Mouse (Mus musculus): Measurements from ENCODE around the gene Gpr153. TPM values are rescaled to one million over a fixed set of nuclear protein-coding genes. Genes with fewer than 3 reads are reported as not detected.
A peak's percentile ranks its signal among the peaks of the same experiment; 100 is the strongest.

Gene Gpr153
- polyA plus RNA-seq, 1 experiment from 2014 or later: 9.1 TPM

- H3K27me3 ChIP-seq (ENCODE audit: control insufficient read depth, insufficient read depth, low read length): peaks cover 65% of the 10 kb centered on the region
- no peak overlapping the region for H3K9ac ChIP-seq (ENCODE audit: low read depth, low read length)
- H3K4me3 ChIP-seq (ENCODE audit: low read length): peak overlapping the region; percentile 36
- peak; percentile 26; the same call in 1 of the 2 replicates for ATAC-seq (ENCODE audit: low FRiP score, low TSS enrichment)
- H3K9me3 ChIP-seq (ENCODE audit: control insufficient read depth, low read length): no peaks in the 10 kb centered on the region
- H3K36me3 ChIP-seq (ENCODE audit: control insufficient read depth, insufficient read depth, low read length): peaks cover 8% of the 10 kb centered on the region; the same call in 1 of the 2 replicates
- H3K4me2 ChIP-seq (replicated peaks; ENCODE audit: low read depth, low read length): peak overlapping the region; percentile 74
- under 1% methylated on average over 29 of the region's 29 CpGs for WGBS
- H3K4me1 ChIP-seq (ENCODE audit: control insufficient read depth, insufficient read depth, low read length): peaks cover 34% of the 10 kb centered on the region
- no peak overlapping the region for H3K27ac ChIP-seq (ENCODE audit: low read depth, low read length)
Observed at GRCm38 (mm10) chr4:152313211-152313632, 39.2 kb downstream of the Gpr153 start.

GRCm38 (mm10) chr4:152313934-152314333 is 39.9 kb downstream of the Gpr153 start:
- ATAC-seq (ENCODE audit: low FRiP score, low TSS enrichment): no peak
- peak overlapping the region; percentile 74 for H3K4me2 ChIP-seq (replicated peaks; ENCODE audit: low read depth, low read length)
- peaks cover 67% of the 10 kb centered on the region for H3K27me3 ChIP-seq (ENCODE audit: control insufficient read depth, insufficient read depth, low read length)
- no peak overlapping the region for H3K9ac ChIP-seq (ENCODE audit: low read depth, low read length)
- no peak overlapping the region for H3K27ac ChIP-seq (ENCODE audit: low read depth, low read length)
- peak overlapping the region; percentile 36; the same call in 1 of the 2 replicates for H3K4me3 ChIP-seq (ENCODE audit: low read length)
- peaks cover 41% of the 10 kb centered on the region for H3K4me1 ChIP-seq (ENCODE audit: control insufficient read depth, insufficient read depth, low read length)
- H3K9me3 ChIP-seq (ENCODE audit: control insufficient read depth, low read length): no peaks in the 10 kb centered on the region
- H3K36me3 ChIP-seq (ENCODE audit: control insufficient read depth, insufficient read depth, low read length): peaks cover 2% of the 10 kb centered on the region; the same call in 1 of the 2 replicates

- H3K4me1 ChIP-seq (ENCODE audit: control insufficient read depth, insufficient read depth, low read length): peaks cover 42% of the 10 kb centered on the region
- no peak overlapping the region for H3K27ac ChIP-seq (ENCODE audit: low read depth, low read length)
- peaks cover 67% of the 10 kb centered on the region for H3K27me3 ChIP-seq (ENCODE audit: control insufficient read depth, insufficient read depth, low read length)
- 1% methylated on average over 43 of the region's 43 CpGs for WGBS
- peak overlapping the region; percentile 38 for H3K4me3 ChIP-seq (ENCODE audit: low read length)
- H3K9ac ChIP-seq (ENCODE audit: low read depth, low read length): peak overlapping the region; percentile 8; the same call in 1 of the 2 replicates
- no peak for ATAC-seq (ENCODE audit: low FRiP score, low TSS enrichment)
- H3K36me3 ChIP-seq (ENCODE audit: control insufficient read depth, insufficient read depth, low read length): no peaks in the 10 kb centered on the region
- peak overlapping the region; percentile 48 for H3K4me2 ChIP-seq (replicated peaks; ENCODE audit: low read depth, low read length)
- H3K9me3 ChIP-seq (ENCODE audit: control insufficient read depth, low read length): no peaks in the 10 kb centered on the region
Observed at GRCm38 (mm10) chr4:152315498-152316213, 41.6 kb downstream of the Gpr153 start.

GRCm38 (mm10) chr4:152317631-152318033 is 43.6 kb downstream of the Gpr153 start:
- ATAC-seq (ENCODE audit: low FRiP score, low TSS enrichment): no peak
- 92% methylated on average over 6 of the region's 6 CpGs for WGBS
- peaks cover 50% of the 10 kb centered on the region for H3K27me3 ChIP-seq (ENCODE audit: control insufficient read depth, insufficient read depth, low read length)

GRCm38 (mm10) chr4:152318517-152319234 is 44.6 kb downstream of the Gpr153 start, which contains the start of gene Rnf207:
Gene Rnf207, minus strand, starts transcription at chr4:152318993.
- H3K4me3 ChIP-seq (ENCODE audit: low read length): peak within 1 kb of the TSS; percentile 22
- peaks cover 26% of the 10 kb centered on the region for H3K4me1 ChIP-seq (ENCODE audit: control insufficient read depth, insufficient read depth, low read length)
- no peaks in the 10 kb centered on the region for H3K9me3 ChIP-seq (ENCODE audit: control insufficient read depth, low read length)
- H3K27me3 ChIP-seq (ENCODE audit: control insufficient read depth, insufficient read depth, low read length): peaks cover 39% of the 10 kb centered on the region
- H3K36me3 ChIP-seq (ENCODE audit: control insufficient read depth, insufficient read depth, low read length): no peaks in the 10 kb centered on the region
- H3K27ac ChIP-seq (ENCODE audit: low read depth, low read length): no peak within 1 kb of the TSS
- H3K4me2 ChIP-seq (replicated peaks; ENCODE audit: low read depth, low read length): peak within 1 kb of the TSS; percentile 42
- ATAC-seq (ENCODE audit: low FRiP score, low TSS enrichment): peak; percentile 28; the same call in 1 of the 2 replicates
- H3K9ac ChIP-seq (ENCODE audit: low read depth, low read length): peak within 1 kb of the TSS; percentile 48
- WGBS: 4% methylated on average over 26 of the region's 26 CpGs

More at GRCm38 (mm10) chr4:152317631-152318033, 43.6 kb downstream of the Gpr153 start:
- Histone ChIP-seq H3K27ac (ENCODE audit: low read depth, low read length) (no peak overlapping the region), H3K4me2 (replicated peaks; ENCODE audit: low read depth, low read length) (no peak overlapping the region), H3K9me3 (ENCODE audit: control insufficient read depth, low read length) (no peaks in the 10 kb centered on the region), H3K9ac (ENCODE audit: low read depth, low read length) (no peak overlapping the region), H3K36me3 (ENCODE audit: control insufficient read depth, insufficient read depth, low read length) (no peaks in the 10 kb centered on the region), H3K4me3 (ENCODE audit: low read length) (no peak overlapping the region), H3K4me1 (ENCODE audit: control insufficient read depth, insufficient read depth, low read length) (peaks cover 36% of the 10 kb centered on the region)

DNA sequence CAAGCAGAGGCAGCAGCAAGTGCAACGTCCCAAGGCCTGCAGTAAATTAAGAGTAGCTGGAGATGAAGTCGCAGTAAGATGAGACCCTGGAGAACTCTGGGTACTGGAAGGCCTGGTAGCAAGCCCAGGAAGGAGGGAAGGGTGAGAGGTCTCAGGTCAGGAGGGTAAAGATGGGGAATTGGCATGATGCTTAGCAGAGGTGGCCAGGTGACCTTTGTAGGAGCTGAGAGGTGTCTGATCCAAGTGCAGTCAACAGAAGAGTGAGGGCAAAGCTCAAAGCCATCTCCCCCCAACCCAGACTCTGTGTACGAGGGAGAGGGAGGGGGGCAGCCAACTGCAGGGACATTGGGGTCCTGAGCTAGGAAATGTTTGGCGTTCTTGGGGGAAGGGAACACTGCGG is 47.4 kb downstream of the Gpr153 start:
- Histone ChIP-seq H3K9ac (ENCODE audit: low read depth, low read length) (no peak overlapping the region), H3K36me3 (ENCODE audit: control insufficient read depth, insufficient read depth, low read length) (no peaks in the 10 kb centered on the region), H3K4me3 (ENCODE audit: low read length) (no peak overlapping the region), H3K27ac (ENCODE audit: low read depth, low read length) (no peak overlapping the region), H3K9me3 (ENCODE audit: control insufficient read depth, low read length) (no peaks in the 10 kb centered on the region), H3K4me2 (replicated peaks; ENCODE audit: low read depth, low read length) (no peak overlapping the region), H3K27me3 (ENCODE audit: control insufficient read depth, insufficient read depth, low read length) (peaks cover 12% of the 10 kb centered on the region; the same call in 1 of the 2 replicates), H3K4me1 (ENCODE audit: control insufficient read depth, insufficient read depth, low read length) (peaks cover 11% of the 10 kb centered on the region)
- ATAC-seq (ENCODE audit: low FRiP score, low TSS enrichment): no peak
- WGBS: 40% methylated on average over 5 of the region's 5 CpGs

- peak; percentile 8; the same call in 1 of the 2 replicates for ATAC-seq (ENCODE audit: low FRiP score, low TSS enrichment)
- no peak overlapping the region for H3K27ac ChIP-seq (ENCODE audit: low read depth, low read length)
- H3K9me3 ChIP-seq (ENCODE audit: control insufficient read depth, low read length): no peaks in the 10 kb centered on the region
- peaks cover 9% of the 10 kb centered on the region for H3K4me1 ChIP-seq (ENCODE audit: control insufficient read depth, insufficient read depth, low read length)
- H3K9ac ChIP-seq (ENCODE audit: low read depth, low read length): no peak overlapping the region
- peaks cover 24% of the 10 kb centered on the region for H3K36me3 ChIP-seq (ENCODE audit: control insufficient read depth, insufficient read depth, low read length)
- peak overlapping the region; percentile 98 for H3K4me3 ChIP-seq (ENCODE audit: low read length)
- H3K27me3 ChIP-seq (ENCODE audit: control insufficient read depth, insufficient read depth, low read length): no peaks in the 10 kb centered on the region
- no peak overlapping the region; the same call in 1 of the 2 replicates for H3K4me2 ChIP-seq (replicated peaks; ENCODE audit: low read depth, low read length)
- WGBS: 54% methylated on average over 16 of the region's 16 CpGs
Observed at GRCm38 (mm10) chr4:152324641-152325562, 50.9 kb downstream of the Gpr153 start.

DNA sequence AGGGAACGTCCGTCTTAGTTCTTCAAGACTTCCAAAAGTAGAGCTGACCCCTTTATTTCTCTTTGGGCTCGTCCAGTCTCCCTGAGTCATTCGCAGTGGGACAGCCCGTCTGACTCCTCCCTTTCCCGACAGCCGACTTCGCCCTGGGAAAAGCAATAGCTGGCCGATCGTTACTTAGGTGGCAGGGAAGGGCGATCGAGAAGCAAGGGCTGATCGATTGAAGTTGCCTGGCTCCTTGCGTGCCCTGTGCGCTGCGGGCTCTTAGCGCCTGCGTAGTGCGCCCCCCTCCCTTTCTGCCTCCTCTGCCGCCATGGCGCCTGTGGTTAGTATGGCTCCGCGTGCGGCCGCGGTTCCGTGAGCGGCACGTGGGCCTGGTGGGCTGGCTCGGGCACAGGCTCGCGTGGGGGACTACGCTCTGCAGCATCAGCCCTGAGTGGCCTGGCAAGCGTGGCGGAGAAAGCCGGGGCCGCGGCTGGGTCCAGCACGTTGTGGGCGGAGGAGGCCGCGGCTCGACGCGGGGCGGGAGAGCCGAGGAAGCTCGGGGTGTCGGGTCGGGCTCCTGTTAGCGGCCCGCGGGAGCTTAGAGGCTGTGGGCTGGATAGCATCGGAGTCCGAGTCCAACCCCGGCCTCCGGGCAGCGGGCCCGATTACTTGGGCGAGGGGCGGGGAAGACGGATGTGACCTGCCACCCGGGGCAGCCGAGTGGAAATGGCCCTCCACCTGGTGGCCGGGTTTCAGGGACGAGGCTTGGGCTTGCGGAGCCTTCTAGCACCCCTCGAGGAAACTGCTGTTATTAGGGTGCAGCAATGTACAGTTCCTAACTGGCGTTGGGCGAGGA is 51.8 kb downstream of the Gpr153 start, which contains the start of gene Rpl22:
Gene Rpl22 (plus strand): TSS at position 169 of the 838 bp plus-strand sequence.
- peak within 1 kb of the TSS; percentile 43 for H3K4me2 ChIP-seq (replicated peaks; ENCODE audit: low read depth, low read length)
- H3K36me3 ChIP-seq (ENCODE audit: control insufficient read depth, insufficient read depth, low read length): peaks cover 33% of the 10 kb centered on the region
- ATAC-seq (ENCODE audit: low FRiP score, low TSS enrichment): peak; percentile 97
- peaks cover 9% of the 10 kb centered on the region for H3K4me1 ChIP-seq (ENCODE audit: control insufficient read depth, insufficient read depth, low read length)
- no peaks in the 10 kb centered on the region for H3K9me3 ChIP-seq (ENCODE audit: control insufficient read depth, low read length)
- H3K9ac ChIP-seq (ENCODE audit: low read depth, low read length): peak within 1 kb of the TSS; percentile 97
- H3K4me3 ChIP-seq (ENCODE audit: low read length): peak within 1 kb of the TSS; percentile 98
- no peaks in the 10 kb centered on the region for H3K27me3 ChIP-seq (ENCODE audit: control insufficient read depth, insufficient read depth, low read length)
- WGBS: under 1% methylated on average over 70 of the region's 70 CpGs
- peak within 1 kb of the TSS; percentile 72; the same call in 1 of the 2 replicates for H3K27ac ChIP-seq (ENCODE audit: low read depth, low read length)
